In the genomic region with DNA sequence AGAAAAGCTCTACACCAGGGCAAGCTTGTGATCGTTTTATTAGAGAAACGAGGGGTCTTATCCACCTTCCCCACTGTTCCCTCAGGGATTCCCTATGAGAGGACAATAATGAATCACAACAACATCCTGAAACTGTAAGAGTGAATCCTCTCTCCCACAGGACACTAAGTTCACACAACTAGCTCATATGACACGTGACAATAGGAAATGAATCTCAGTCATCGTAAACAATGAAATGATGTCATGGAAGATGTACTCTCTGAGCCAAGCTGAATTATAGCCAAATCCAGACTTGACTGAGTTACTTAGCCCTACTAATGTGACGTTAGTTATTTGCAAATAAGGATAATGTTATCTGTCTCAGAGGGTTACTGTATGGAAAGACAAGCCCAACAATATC, we compare ENCODE assay signal across 18 mouse cellular contexts. TPM values are rescaled to one million over a fixed set of nuclear protein-coding genes. Genes with fewer than 3 reads are reported as not detected.
"Had no signal": no experiment of that assay in that cellular context is flagged by ENCODE, and none has a peak within 500 bp of the region (broad histone marks: within the 10 kb centered on the region; RNA-seq: fewer than 3 reads in every experiment).

No protein-coding gene starts in this region.

- H3K9me3 ChIP-seq: liver, embryonic 15.5 days; midbrain, embryonic 15.5 days; stomach, embryonic 15.5 days had no signal

- DNase-seq: liver, postnatal 0 days; lung, adult 2 months; lung, postnatal 10 days; right cerebral cortex, postnatal 14 days; thymus, adult 2 months; thymus, postnatal 25 days; thymus, postnatal 4 days had no signal

- H3K4me2 ChIP-seq: liver, embryonic 15.5 days; lung, embryonic 15.5 days; midbrain, embryonic 11.5 days; midbrain, embryonic 13.5 days; midbrain, embryonic 15.5 days; neural tube, embryonic 12.5 days; stomach, embryonic 15.5 days had no signal

- H3K27ac ChIP-seq: liver, embryonic 15.5 days; lung, embryonic 15.5 days; macrophage; midbrain, embryonic 13.5 days; midbrain, embryonic 15.5 days; neural tube, embryonic 12.5 days; stomach, embryonic 15.5 days; stomach, postnatal 0 days had no signal

- H3K4me3 ChIP-seq: liver, embryonic 15.5 days; lung, embryonic 15.5 days; megakaryocyte, embryonic 14.5 days; midbrain, embryonic 13.5 days; midbrain, embryonic 15.5 days; neural tube, embryonic 12.5 days; stomach, embryonic 15.5 days had no signal

- H3K4me1 ChIP-seq: liver, embryonic 15.5 days; lung, embryonic 15.5 days; midbrain, embryonic 13.5 days; midbrain, embryonic 15.5 days; neural tube, embryonic 12.5 days; stomach, embryonic 15.5 days had no signal

- H3K27me3 ChIP-seq: liver, embryonic 15.5 days; lung, embryonic 15.5 days; megakaryocyte, embryonic 14.5 days; midbrain, embryonic 13.5 days; midbrain, embryonic 15.5 days; neural tube, embryonic 12.5 days; stomach, embryonic 15.5 days had no signal

- H3K36me3 ChIP-seq: liver, embryonic 15.5 days; lung, embryonic 15.5 days; midbrain, embryonic 13.5 days; midbrain, embryonic 15.5 days; neural tube, embryonic 12.5 days; stomach, embryonic 15.5 days had no signal

- ATAC-seq: liver, postnatal 0 days; midbrain, embryonic 13.5 days; midbrain, embryonic 15.5 days had no signal

- H3K9ac ChIP-seq: liver, embryonic 15.5 days; liver, postnatal 0 days; lung, embryonic 15.5 days; midbrain, embryonic 13.5 days; midbrain, embryonic 15.5 days; neural tube, embryonic 12.5 days; stomach, embryonic 15.5 days had no signal

RNA-seq across cellular contexts. Expression of gene Ccn6, which starts 54.6 kb away (rescaled TPM):
- polyA plus RNA-seq: liver, embryonic 15.5 days; liver, postnatal 0 days; macrophage; testis, adult 2 months; thymus, adult 2 months had no signal
